Mouse (Mus musculus) heart, embryonic 14.5 days (tissue): ENCODE data around the gene Adamts12. TPM values are rescaled to one million over a fixed set of nuclear protein-coding genes. Genes with fewer than 3 reads are reported as not detected.

Source experiments
- ATAC-seq: fragments of 200-750 bp; cut with Nextera tagmentation; 2 replicates; pipeline ENCODE4 v1.8.0; 2017; ENCODE audit warnings: low read depth, moderate TSS enrichment; ENCODE audit not compliant: insufficient number of reproducible peaks, insufficient read depth, low FRiP score
- H3K27ac ChIP-seq, 2 experiments: fragments of 200-500 bp in 1 of 2; fragments of 300-500 bp in 1 of 2; sonication (generic) in 1 of 2; replicated peaks in 1 of 2; 2 replicates each; pipeline ENCODE4 v1.5.1; 2012 to 2014; ENCODE audit warnings: low read depth in 2 of 2, low read length in 2 of 2, control low read depth in 1 of 2, mild to moderate bottlenecking in 1 of 2, mixed read lengths in 1 of 2; ENCODE audit not compliant: control insufficient read depth in 1 of 2, insufficient read depth in 1 of 2
- H3K27me3 ChIP-seq: fragments of 300-500 bp; sonication (generic); 2 replicates; pipeline ENCODE4 v1.6.1; 2014; ENCODE audit warnings: mild to moderate bottlenecking, low read length, control low read depth; ENCODE audit not compliant: control insufficient read depth, insufficient read depth
- H3K36me3 ChIP-seq: fragments of 300-500 bp; sonication (generic); 2 replicates; pipeline ENCODE4 v1.6.1; 2014; ENCODE audit warnings: mild to moderate bottlenecking, control low read depth, low read length, mixed read lengths; ENCODE audit not compliant: control insufficient read depth, insufficient read depth
- H3K4me1 ChIP-seq, 2 experiments: fragments of 200-500 bp in 1 of 2; fragments of 300-500 bp in 1 of 2; sonication (generic) in 1 of 2; 2 replicates each; pipeline ENCODE4 v1.6.1; 2012 to 2014; ENCODE audit warnings: low read length in 2 of 2, control low read depth in 1 of 2, mixed read lengths in 1 of 2; ENCODE audit not compliant: control insufficient read depth in 2 of 2, insufficient read depth in 2 of 2
- H3K4me2 ChIP-seq: fragments of 300-500 bp; sonication (generic); 2 replicates; pipeline ENCODE4 v1.6.1; 2014; ENCODE audit warnings: mild to moderate bottlenecking, low read length
- H3K4me3 ChIP-seq, 2 experiments: fragments of 200-500 bp in 1 of 2; fragments of 300-500 bp in 1 of 2; sonication (generic) in 1 of 2; 2 replicates each; pipeline ENCODE4 v1.5.1; 2012 to 2014; ENCODE audit warnings: low read length in 2 of 2, mild to moderate bottlenecking in 2 of 2, control low read depth in 1 of 2, low read depth in 1 of 2, moderate library complexity in 1 of 2; ENCODE audit not compliant: control insufficient read depth in 1 of 2, insufficient read depth in 1 of 2
- H3K9ac ChIP-seq: fragments of 300-500 bp; sonication (generic); 2 replicates; pipeline ENCODE4 v1.6.1; 2014; ENCODE audit warnings: mild to moderate bottlenecking, low read length
- H3K9me3 ChIP-seq: fragments of 300-500 bp; sonication (generic); 2 replicates; pipeline ENCODE4 v1.6.1; 2016; ENCODE audit warnings: low read length, control low read depth; ENCODE audit not compliant: control insufficient read depth
- WGBS: fragments of 180-500 bp; shearing (Covaris S2); extraction: QIAGEN DNeasy Blood & Tissue Kit; methylation state at CpG from one replicate; pipeline ENCODE4 v1.1.7; 2014; 5-methylcytosine and 5-hydroxymethylcytosine counted together
- polyA plus RNA-seq: library from polyadenylated mRNA; unstranded; fragments of >200 nt; fragmentation: Nextera tagmentation; extraction: Ambion mirVana; gene quantifications from 2 replicates; pipeline ENCODE4 v1.2.1, GENCODE M21; 2014

Adamts12 gene
- polyA plus RNA-seq, 1 experiment from 2014 or later: 2.0 TPM

- Histone ChIP-seq H3K4me2 (no peak overlapping the region), H3K9ac (no peak overlapping the region), H3K4me1 (no peaks in the 10 kb centered on the region), H3K9me3 (no peaks in the 10 kb centered on the region), H3K27me3 (no peaks in the 10 kb centered on the region), H3K36me3 (no peaks in the 10 kb centered on the region), H3K4me3 (no peak overlapping the region), H3K27ac (no peak overlapping the region)
- ATAC-seq: no peak
- 77% methylated on average over 7 of the region's 7 CpGs for WGBS
Measured at GRCm38 (mm10) chr15:11173884-11174470, 109.4 kb downstream of the Adamts12 start.

GRCm38 (mm10) chr15:11174842-11175241 lies 110.3 kb downstream of the Adamts12 start:
- H3K4me1 ChIP-seq: no peaks in the 10 kb centered on the region
- 86% methylated on average over 13 of the region's 13 CpGs for WGBS
- H3K27ac ChIP-seq: no peak overlapping the region
- H3K36me3 ChIP-seq: no peaks in the 10 kb centered on the region
- no peak overlapping the region for H3K4me2 ChIP-seq
- H3K9me3 ChIP-seq: no peaks in the 10 kb centered on the region
- no peaks in the 10 kb centered on the region for H3K27me3 ChIP-seq
- H3K4me3 ChIP-seq: no peak overlapping the region
- no peak overlapping the region for H3K9ac ChIP-seq
- no peak for ATAC-seq

GRCm38 (mm10) chr15:11177448-11177847 lies 112.9 kb downstream of the Adamts12 start:
- Histone ChIP-seq H3K27ac (no peak overlapping the region), H3K4me2 (no peak overlapping the region), H3K36me3 (no peaks in the 10 kb centered on the region), H3K4me1 (no peaks in the 10 kb centered on the region), H3K27me3 (no peaks in the 10 kb centered on the region), H3K9ac (no peak overlapping the region), H3K4me3 (no peak overlapping the region), H3K9me3 (no peaks in the 10 kb centered on the region)
- ATAC-seq: no peak
- WGBS: 75% methylated on average over 9 of the region's 9 CpGs

GRCm38 (mm10) chr15:11179751-11180169 lies 115.2 kb downstream of the Adamts12 start:
- no peak overlapping the region for H3K27ac ChIP-seq
- H3K4me2 ChIP-seq: no peak overlapping the region
- no peak overlapping the region for H3K4me3 ChIP-seq
- no peaks in the 10 kb centered on the region for H3K36me3 ChIP-seq
- no peaks in the 10 kb centered on the region for H3K4me1 ChIP-seq
- H3K27me3 ChIP-seq: no peaks in the 10 kb centered on the region
- no peaks in the 10 kb centered on the region for H3K9me3 ChIP-seq
- 66% methylated on average over 2 of the region's 2 CpGs for WGBS
- no peak overlapping the region for H3K9ac ChIP-seq
- ATAC-seq: no peak

GRCm38 (mm10) chr15:11186711-11187110 lies 122.1 kb downstream of the Adamts12 start:
- ATAC-seq: no peak
- Histone ChIP-seq H3K9ac (no peak overlapping the region), H3K27me3 (no peaks in the 10 kb centered on the region), H3K9me3 (no peaks in the 10 kb centered on the region), H3K4me1 (no peaks in the 10 kb centered on the region), H3K27ac (no peak overlapping the region), H3K36me3 (no peaks in the 10 kb centered on the region), H3K4me2 (no peak overlapping the region), H3K4me3 (no peak overlapping the region)
- 73% methylated on average over 4 of the region's 4 CpGs for whole genome bisulfite sequencing

- H3K27ac ChIP-seq: no peak overlapping the region
- no peak overlapping the region for H3K4me2 ChIP-seq
- WGBS: 74% methylated on average over 4 of the region's 4 CpGs
- no peaks in the 10 kb centered on the region for H3K36me3 ChIP-seq
- H3K9ac ChIP-seq: no peak overlapping the region
- H3K9me3 ChIP-seq: no peaks in the 10 kb centered on the region
- H3K4me1 ChIP-seq: no peaks in the 10 kb centered on the region
- ATAC-seq: no peak
- no peak overlapping the region for H3K4me3 ChIP-seq
- H3K27me3 ChIP-seq: no peaks in the 10 kb centered on the region
Measured at GRCm38 (mm10) chr15:11190447-11190846, 125.9 kb downstream of the Adamts12 start.

- Histone ChIP-seq H3K4me1 (no peaks in the 10 kb centered on the region), H3K27me3 (no peaks in the 10 kb centered on the region), H3K9ac (no peak overlapping the region), H3K4me3 (no peak overlapping the region), H3K9me3 (no peaks in the 10 kb centered on the region), H3K36me3 (no peaks in the 10 kb centered on the region), H3K27ac (no peak overlapping the region), H3K4me2 (no peak overlapping the region)
- no peak for ATAC-seq
- 72% methylated on average over 2 of the region's 2 CpGs for WGBS
Measured at GRCm38 (mm10) chr15:11192762-11193161, 128.2 kb downstream of the Adamts12 start.

GRCm38 (mm10) chr15:11197051-11197450 lies 132.5 kb downstream of the Adamts12 start:
- Histone ChIP-seq H3K27ac (no peak overlapping the region), H3K4me1 (no peaks in the 10 kb centered on the region), H3K27me3 (no peaks in the 10 kb centered on the region), H3K4me3 (no peak overlapping the region), H3K9ac (no peak overlapping the region), H3K9me3 (no peaks in the 10 kb centered on the region), H3K4me2 (no peak overlapping the region), H3K36me3 (no peaks in the 10 kb centered on the region)
- no peak for ATAC-seq
- 83% methylated on average over 6 of the region's 6 CpGs for WGBS
